Mouse (Mus musculus) liver, embryonic 12.5 days (tissue): ENCODE measurements at regions not wholly inside any gene's neighbourhood (a gene's known extent, or its start where the extent isn't known, plus 50 kb on each side); places are given as distances from the start of the nearest gene placed in this dataset.
A peak's percentile ranks its signal among the peaks of the same experiment; 100 is the strongest.

ENCODE experiments used
- ATAC-seq: fragments of 200-750 bp; cut with Nextera tagmentation; 2 replicates; pipeline ENCODE4 v1.8.0; 2017; ENCODE audit warnings: moderate number of reproducible peaks, mild to moderate bottlenecking, moderate library complexity
- H3K27ac ChIP-seq: fragments of 300-500 bp; sonication (generic); 2 replicates; pipeline ENCODE4 v1.5.1; 2016; ENCODE audit warnings: mild to moderate bottlenecking
- H3K27me3 ChIP-seq: fragments of 300-500 bp; sonication (generic); replicated peaks from 2 replicates; pipeline ENCODE4 v1.6.1; 2016; ENCODE audit warnings: mild to moderate bottlenecking, moderate library complexity
- H3K36me3 ChIP-seq: fragments of 300-500 bp; sonication (generic); 2 replicates; pipeline ENCODE4 v1.6.1; 2016; ENCODE audit warnings: mild to moderate bottlenecking, moderate library complexity
- H3K4me1 ChIP-seq: fragments of 300-500 bp; sonication (generic); 2 replicates; pipeline ENCODE4 v1.6.1; 2016
- H3K4me2 ChIP-seq: fragments of 300-500 bp; sonication (generic); 2 replicates; pipeline ENCODE4 v1.6.1; 2016; ENCODE audit warnings: mild to moderate bottlenecking, moderate library complexity
- H3K4me3 ChIP-seq: fragments of 300-500 bp; sonication (generic); 2 replicates; pipeline ENCODE4 v1.5.1; 2016; ENCODE audit warnings: mild to moderate bottlenecking, moderate library complexity
- H3K9ac ChIP-seq: fragments of 300-500 bp; sonication (generic); 2 replicates; pipeline ENCODE4 v1.6.1; 2016; ENCODE audit warnings: mild to moderate bottlenecking, moderate library complexity
- H3K9me3 ChIP-seq: fragments of 300-500 bp; sonication (generic); replicated peaks from 2 replicates; pipeline ENCODE4 v1.6.1; 2016; ENCODE audit warnings: mild to moderate bottlenecking, moderate library complexity
- WGBS: fragments of 180-500 bp; shearing (Covaris S2); methylation state at CpG from one replicate; pipeline ENCODE4 v1.1.7; 2016; ENCODE audit not compliant: insufficient replicate concordance; 5-methylcytosine and 5-hydroxymethylcytosine counted together

GRCm38 (mm10) chr5:75481595-75481994, 93.1 kb upstream of the Kit start:
- ATAC-seq, result no peak
- Histone ChIP-seq H3K27ac (no peak overlapping the region), H3K36me3 (no peaks in the 10 kb centered on the region), H3K9me3 (no peaks in the 10 kb centered on the region), H3K4me1 (no peaks in the 10 kb centered on the region), H3K27me3 (no peaks in the 10 kb centered on the region), H3K4me3 (no peak overlapping the region), H3K9ac (no peak overlapping the region), H3K4me2 (no peak overlapping the region)
- WGBS, result 58% methylated on average over 7 of the region's 7 CpGs

- no peak for ATAC-seq
- no peaks in the 10 kb centered on the region for H3K4me1 ChIP-seq
- H3K4me3 ChIP-seq, result no peak overlapping the region
- no peak overlapping the region for H3K9ac ChIP-seq
- H3K27ac ChIP-seq, result no peak overlapping the region
- no peaks in the 10 kb centered on the region for H3K9me3 ChIP-seq
- H3K27me3 ChIP-seq, result no peaks in the 10 kb centered on the region
- H3K4me2 ChIP-seq, result no peak overlapping the region
- H3K36me3 ChIP-seq, result no peaks in the 10 kb centered on the region
- 73% methylated on average over 7 of the region's 7 CpGs for WGBS
Observed at GRCm38 (mm10) chr5:75484330-75484729, 90.4 kb upstream of the Kit start.

GRCm38 (mm10) chr5:75490806-75491205, 83.9 kb upstream of the Kit start:
- Histone ChIP-seq H3K4me3 (no peak overlapping the region), H3K27ac (no peak overlapping the region), H3K9me3 (no peaks in the 10 kb centered on the region), H3K9ac (no peak overlapping the region), H3K27me3 (no peaks in the 10 kb centered on the region), H3K4me1 (no peaks in the 10 kb centered on the region), H3K4me2 (no peak overlapping the region), H3K36me3 (no peaks in the 10 kb centered on the region)
- WGBS, result 45% methylated on average over 9 of the region's 9 CpGs
- ATAC-seq, result no peak

GRCm38 (mm10) chr5:75494143-75494542, 80.6 kb upstream of the Kit start:
- Histone ChIP-seq H3K9ac (no peak overlapping the region), H3K36me3 (no peaks in the 10 kb centered on the region), H3K4me1 (no peaks in the 10 kb centered on the region), H3K9me3 (no peaks in the 10 kb centered on the region), H3K27me3 (no peaks in the 10 kb centered on the region), H3K4me2 (no peak overlapping the region), H3K27ac (no peak overlapping the region), H3K4me3 (no peak overlapping the region)
- whole genome bisulfite sequencing, result 73% methylated on average over 10 of the region's 10 CpGs
- no peak for ATAC-seq

GRCm38 (mm10) chr5:75499053-75499452, 75.7 kb upstream of the Kit start:
- Histone ChIP-seq H3K27ac (no peak overlapping the region), H3K27me3 (no peaks in the 10 kb centered on the region), H3K36me3 (no peaks in the 10 kb centered on the region), H3K4me2 (no peak overlapping the region), H3K4me3 (no peak overlapping the region), H3K9me3 (no peaks in the 10 kb centered on the region), H3K9ac (no peak overlapping the region), H3K4me1 (no peaks in the 10 kb centered on the region)
- no peak for ATAC-seq
- WGBS, result 65% methylated on average over 3 of the region's 3 CpGs

GRCm38 (mm10) chr5:75499695-75500094, 75.0 kb upstream of the Kit start:
- Histone ChIP-seq H3K4me2 (no peak overlapping the region), H3K9me3 (no peaks in the 10 kb centered on the region), H3K4me3 (no peak overlapping the region), H3K27me3 (no peaks in the 10 kb centered on the region), H3K27ac (no peak overlapping the region), H3K4me1 (no peaks in the 10 kb centered on the region), H3K9ac (no peak overlapping the region), H3K36me3 (no peaks in the 10 kb centered on the region)
- 69% methylated on average over 5 of the region's 5 CpGs for WGBS
- ATAC-seq, result no peak

- 71% methylated on average over 8 of the region's 8 CpGs for WGBS
- Histone ChIP-seq H3K9ac (no peak overlapping the region), H3K4me1 (no peaks in the 10 kb centered on the region), H3K4me3 (no peak overlapping the region), H3K27ac (no peak overlapping the region), H3K36me3 (no peaks in the 10 kb centered on the region), H3K27me3 (no peaks in the 10 kb centered on the region), H3K4me2 (no peak overlapping the region), H3K9me3 (no peaks in the 10 kb centered on the region)
- ATAC-seq, result no peak
Observed at GRCm38 (mm10) chr5:75500654-75501416, 73.9 kb upstream of the Kit start.

GRCm38 (mm10) chr5:75503673-75504072, 71.0 kb upstream of the Kit start:
- no peaks in the 10 kb centered on the region for H3K4me1 ChIP-seq
- H3K27me3 ChIP-seq, result no peaks in the 10 kb centered on the region
- H3K9ac ChIP-seq, result no peak overlapping the region
- no peak overlapping the region for H3K4me3 ChIP-seq
- no peaks in the 10 kb centered on the region for H3K9me3 ChIP-seq
- 48% methylated on average over 3 of the region's 3 CpGs for WGBS
- no peak for ATAC-seq
- no peak overlapping the region for H3K4me2 ChIP-seq
- H3K36me3 ChIP-seq, result no peaks in the 10 kb centered on the region
- no peak overlapping the region for H3K27ac ChIP-seq

GRCm38 (mm10) chr5:75512521-75513422, 61.9 kb upstream of the Kit start:
- Histone ChIP-seq H3K27ac (no peak overlapping the region), H3K9ac (no peak overlapping the region), H3K4me2 (no peak overlapping the region), H3K4me1 (no peaks in the 10 kb centered on the region), H3K36me3 (no peaks in the 10 kb centered on the region), H3K4me3 (no peak overlapping the region), H3K27me3 (no peaks in the 10 kb centered on the region; the same call in 1 of the 2 replicates), H3K9me3 (no peaks in the 10 kb centered on the region)
- whole genome bisulfite sequencing, result 80% methylated on average over 20 of the region's 20 CpGs
- no peak for ATAC-seq

GRCm38 (mm10) chr5:75518213-75518612, 56.5 kb upstream of the Kit start:
- Histone ChIP-seq H3K27ac (no peak overlapping the region), H3K4me3 (no peak overlapping the region), H3K9ac (no peak overlapping the region), H3K27me3 (no peaks in the 10 kb centered on the region; the same call in 1 of the 2 replicates), H3K4me1 (peaks cover 4% of the 10 kb centered on the region; the same call in 1 of the 2 replicates), H3K9me3 (no peaks in the 10 kb centered on the region), H3K4me2 (no peak overlapping the region), H3K36me3 (no peaks in the 10 kb centered on the region)
- WGBS, result 55% methylated on average over 8 of the region's 8 CpGs
- ATAC-seq, result no peak

- Histone ChIP-seq H3K4me2 (no peak overlapping the region), H3K36me3 (no peaks in the 10 kb centered on the region), H3K9ac (no peak overlapping the region), H3K4me1 (peaks cover 8% of the 10 kb centered on the region; the same call in 1 of the 2 replicates), H3K27me3 (no peaks in the 10 kb centered on the region), H3K4me3 (no peak overlapping the region), H3K9me3 (no peaks in the 10 kb centered on the region), H3K27ac (no peak overlapping the region)
- 0 out of 2 replicates have a peak, but pooled peaks have one; percentile 52 for ATAC-seq
- 49% methylated on average over 4 of the region's 4 CpGs for WGBS
Observed at GRCm38 (mm10) chr5:75523041-75523678, 51.6 kb upstream of the Kit start.
